Mouse (Mus musculus) olfactory bulb, adult 2 months (tissue): ENCODE measurements around the gene Six1.

Experiments used
- CTCF ChIP-seq: fragments of 200-500 bp; IDR thresholded peaks from 2 replicates; pipeline ENCODE4 v1.5.1; 2012; ENCODE audit warnings: low read depth, mild to moderate bottlenecking, low read length, moderate library complexity; ENCODE audit not compliant: insufficient read depth
- POLR2A ChIP-seq: fragments of 200-500 bp; IDR thresholded peaks from 2 replicates; pipeline ENCODE4 v1.6.1; 2012; ENCODE audit warnings: mild to moderate bottlenecking, low read depth, low read length, moderate library complexity; ENCODE audit not compliant: insufficient read depth

DNA sequence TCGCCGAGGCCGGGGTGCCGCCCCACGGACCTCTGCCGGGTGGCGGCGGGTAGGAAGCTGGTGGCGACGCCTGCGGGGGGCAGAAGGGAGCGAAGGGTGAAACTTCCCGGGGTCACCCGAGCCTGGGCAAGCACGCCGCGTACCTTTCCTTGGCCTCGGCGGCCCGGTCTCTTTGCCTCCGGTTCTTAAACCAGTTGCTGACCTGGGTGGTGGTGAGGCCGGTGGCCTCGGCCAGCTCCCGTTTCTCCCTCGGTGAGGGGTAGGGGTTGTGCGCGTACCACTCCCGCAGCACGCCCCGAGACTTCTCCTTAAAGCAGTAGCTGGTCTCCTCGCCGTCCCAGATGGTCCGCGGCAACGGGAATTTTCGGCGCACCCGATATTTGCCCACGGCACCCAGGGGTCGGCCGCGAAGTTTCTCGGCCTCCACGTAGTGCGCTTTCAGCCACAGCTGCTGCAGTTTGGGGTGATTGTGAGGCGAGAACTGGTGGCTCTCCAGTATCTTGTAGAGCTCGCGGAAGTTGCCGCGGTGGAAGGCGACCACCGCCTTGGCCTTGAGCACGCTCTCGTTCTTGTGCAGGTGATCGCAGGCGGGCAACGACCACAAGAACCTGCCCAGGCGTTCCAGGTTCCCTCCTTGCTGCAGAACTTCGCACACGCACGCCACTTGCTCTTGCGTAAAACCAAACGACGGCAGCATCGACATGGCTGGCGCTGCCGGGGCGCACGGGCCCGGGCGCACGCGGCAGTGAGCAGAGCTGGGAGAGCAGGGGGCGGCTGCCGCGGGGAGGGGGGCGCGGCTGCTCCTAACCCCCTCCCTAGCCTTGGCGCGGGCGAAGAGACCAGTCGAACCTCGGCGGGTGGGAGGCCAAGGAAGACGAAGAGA is 7.7 kb downstream of the Six1 start:
- TF ChIP-seq CTCF, result no peak
- no peak for TF ChIP-seq POLR2A
